Mouse (Mus musculus) spleen, adult 2 months (tissue): ENCODE measurements around the gene Abcc4.

Experiments
- CTCF ChIP-seq: fragments of 200-500 bp; IDR thresholded peaks from 2 replicates; pipeline ENCODE4 v1.5.1; 2011; ENCODE audit warnings: mild to moderate bottlenecking, inconsistent platforms; ENCODE audit not compliant: insufficient read depth, insufficient read length, insufficient replicate concordance; ENCODE audit errors: extremely low read depth
- POLR2A ChIP-seq: fragments of 200-500 bp; IDR thresholded peaks from 2 replicates; pipeline ENCODE4 v1.6.1; 2011; ENCODE audit warnings: low read depth, low read length, inconsistent platforms

GRCm38 (mm10) chr14:118481779-118482178 is 224.2 kb downstream of the Abcc4 start:
- no peak for TF ChIP-seq CTCF
- no peak for TF ChIP-seq POLR2A
